Mouse (Mus musculus) naive thymus-derived CD4-positive, alpha-beta T cell, adult 2 months (primary cell): ENCODE measurements around the gene Pip4k2a.
"Not testable (repeated sequence)": the region's sequence is repeated elsewhere in the genome, so short reads cannot be mapped to it uniquely, and the experiment has no call there.

Experiments used
- DNase-seq: peaks from one replicate; pipeline ENCODE4 v3.0.0-alpha.2; 2011; ENCODE audit warnings: low read depth

Pip4k2a gene

GRCm38 (mm10) chr2:18998054-18998478 lies at the start of gene Pip4k2a, which contains the start of gene 4930426L09Rik:
Gene Pip4k2a (minus strand): TSS chr2:18998126.
Gene 4930426L09Rik (plus strand): TSS chr2:18998343.
- DNase-seq: peak; percentile 93

GRCm38 (mm10) chr2:19037907-19038570 lies 40.1 kb upstream of the Pip4k2a start:
- no peak for DNase-seq

DNA sequence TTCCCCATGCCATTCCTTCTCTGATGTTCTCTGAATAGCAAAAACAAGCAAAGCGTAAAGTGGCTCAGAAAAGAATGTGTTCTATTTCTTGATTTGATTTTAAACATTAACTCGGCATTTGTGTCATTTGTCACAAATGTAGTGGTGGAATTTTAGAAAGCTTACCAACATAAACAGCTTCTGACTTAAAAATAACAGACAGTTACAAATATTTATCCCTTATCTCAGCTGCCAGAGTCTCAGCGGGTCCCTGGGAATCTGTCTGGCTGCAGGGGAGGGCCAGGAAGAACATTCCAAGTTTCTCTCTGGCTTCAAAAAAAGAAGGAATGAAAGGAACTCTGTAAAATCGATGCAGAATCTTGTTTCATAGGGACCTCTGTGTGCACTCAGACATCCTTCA lies 39.5 kb upstream of the Pip4k2a start:
- DNase-seq: no peak

DNA sequence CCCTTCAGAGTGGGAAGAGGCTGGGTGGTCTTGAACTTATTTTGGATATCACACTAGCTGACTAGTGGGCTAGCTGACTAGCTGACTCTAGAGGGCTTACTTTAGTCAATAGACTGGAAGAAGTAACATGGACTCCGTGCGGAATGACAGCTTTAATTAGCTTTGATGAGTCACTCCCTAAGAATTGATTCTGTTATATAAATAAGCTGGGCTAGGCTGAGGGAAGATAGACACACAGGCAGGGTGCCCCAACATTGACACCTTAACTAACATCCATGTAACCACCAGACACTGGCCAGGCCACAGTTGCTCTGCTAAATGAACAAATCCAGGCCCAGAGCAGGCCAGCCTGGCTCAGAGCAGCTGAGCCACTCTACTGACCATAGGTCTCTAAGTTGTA lies 26.9 kb upstream of the Pip4k2a start:
- DNase-seq: no peak

- no peak for DNase-seq
Measured at GRCm38 (mm10) chr2:19018034-19018433, 20.1 kb upstream of the Pip4k2a start.

DNA sequence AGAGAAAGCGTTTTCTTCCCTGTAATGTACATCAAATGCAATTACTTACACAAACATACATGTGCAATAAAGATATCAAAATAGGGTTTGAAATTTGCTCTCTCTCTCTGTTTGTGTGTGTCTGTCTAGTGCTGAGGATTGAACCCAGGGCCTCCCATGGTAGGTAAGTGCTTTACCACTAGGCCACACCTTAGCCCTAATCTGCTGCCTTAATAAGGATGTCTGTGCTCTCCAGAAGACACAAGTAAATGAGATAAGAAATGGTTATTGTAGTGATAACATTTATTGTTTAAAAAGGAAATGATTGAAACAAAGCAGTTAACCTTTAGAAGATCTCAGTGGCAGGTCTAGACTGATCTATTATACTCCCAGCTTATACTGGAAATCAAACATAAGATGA lies 18.9 kb upstream of the Pip4k2a start:
- DNase-seq: no peak

DNA sequence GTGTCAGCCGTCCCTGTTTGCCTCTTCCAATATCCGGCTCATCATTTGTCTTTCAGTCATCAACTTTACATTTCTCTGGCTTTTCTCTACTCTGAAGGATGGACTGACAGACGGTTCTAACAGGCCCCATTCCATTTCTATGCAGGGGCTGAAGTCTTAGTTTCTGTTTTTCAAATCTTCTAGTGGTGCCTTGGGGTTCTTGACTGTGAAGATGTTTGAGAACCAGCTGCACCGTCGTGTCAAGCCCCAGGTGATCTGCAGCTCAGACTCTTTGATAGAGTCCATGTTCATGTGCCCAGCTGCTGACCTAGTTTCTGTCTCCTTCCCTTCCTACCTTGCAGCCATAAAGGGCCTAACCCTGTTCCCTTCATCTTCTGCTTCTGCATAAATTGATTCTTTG lies 18.4 kb upstream of the Pip4k2a start:
- DNase-seq: no peak

GRCm38 (mm10) chr2:19011443-19011842 lies 13.5 kb upstream of the Pip4k2a start:
- no peak for DNase-seq

GRCm38 (mm10) chr2:19010541-19010940 lies 12.6 kb upstream of the Pip4k2a start:
- not testable (repeated sequence) for DNase-seq

- no peak for DNase-seq
Measured at GRCm38 (mm10) chr2:19007580-19007979, 9.7 kb upstream of the Pip4k2a start.

GRCm38 (mm10) chr2:19006124-19006523 lies 8.2 kb upstream of the Pip4k2a start:
- DNase-seq: peak; percentile 42

DNA sequence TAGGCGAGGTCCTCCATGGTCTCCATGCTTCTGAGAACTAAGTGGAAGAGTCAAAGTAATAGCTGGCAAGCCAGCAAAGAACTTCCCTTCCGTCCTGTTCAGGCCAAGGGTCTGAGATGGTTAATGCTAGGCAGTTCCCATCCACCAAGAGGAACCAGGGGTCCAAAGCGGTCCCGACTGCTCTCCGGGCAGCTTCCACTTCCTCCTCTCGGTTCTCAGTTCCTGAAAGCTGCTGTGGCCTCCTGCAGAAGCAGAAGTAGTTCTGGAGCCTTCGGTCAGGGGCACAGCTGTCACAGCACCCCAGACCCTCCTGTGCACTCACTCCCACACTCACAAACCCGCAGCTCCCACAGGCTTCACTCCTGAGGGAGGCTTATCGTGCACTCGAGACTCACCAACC lies 6.9 kb upstream of the Pip4k2a start:
- no peak for DNase-seq

GRCm38 (mm10) chr2:18999395-18999794 lies 1.5 kb upstream of the Pip4k2a start:
- no peak for DNase-seq

DNA sequence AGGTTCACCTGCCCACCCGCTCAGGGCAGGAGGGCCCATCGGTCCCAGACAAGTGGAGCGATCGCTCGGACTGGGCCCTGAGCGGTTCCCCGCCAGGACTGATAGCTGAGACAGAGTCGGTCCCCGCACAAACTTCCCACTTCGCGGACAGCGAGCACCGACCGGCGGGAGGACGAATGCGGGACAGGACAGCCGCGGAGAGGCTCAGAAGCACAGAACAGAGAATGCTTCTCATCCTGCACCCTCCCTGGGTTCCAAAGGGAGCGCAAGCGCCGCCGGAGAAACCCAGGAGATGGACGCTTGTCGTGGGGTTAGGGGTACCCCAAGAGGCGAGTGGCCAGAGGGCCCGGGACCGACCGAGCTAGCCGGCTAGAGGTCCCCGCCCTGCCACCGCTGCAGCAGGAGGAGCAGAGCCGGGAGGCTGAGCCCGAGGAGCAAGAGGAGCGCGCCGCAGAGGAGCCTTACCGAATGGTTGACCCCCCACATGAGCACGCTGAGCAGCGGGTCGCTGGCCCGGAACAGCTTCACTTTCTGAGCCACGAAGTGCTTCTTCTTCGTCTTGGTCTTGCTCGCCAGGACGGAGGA lies 447 bp downstream of the Pip4k2a start:
- peak; percentile 67 for DNase-seq

DNA sequence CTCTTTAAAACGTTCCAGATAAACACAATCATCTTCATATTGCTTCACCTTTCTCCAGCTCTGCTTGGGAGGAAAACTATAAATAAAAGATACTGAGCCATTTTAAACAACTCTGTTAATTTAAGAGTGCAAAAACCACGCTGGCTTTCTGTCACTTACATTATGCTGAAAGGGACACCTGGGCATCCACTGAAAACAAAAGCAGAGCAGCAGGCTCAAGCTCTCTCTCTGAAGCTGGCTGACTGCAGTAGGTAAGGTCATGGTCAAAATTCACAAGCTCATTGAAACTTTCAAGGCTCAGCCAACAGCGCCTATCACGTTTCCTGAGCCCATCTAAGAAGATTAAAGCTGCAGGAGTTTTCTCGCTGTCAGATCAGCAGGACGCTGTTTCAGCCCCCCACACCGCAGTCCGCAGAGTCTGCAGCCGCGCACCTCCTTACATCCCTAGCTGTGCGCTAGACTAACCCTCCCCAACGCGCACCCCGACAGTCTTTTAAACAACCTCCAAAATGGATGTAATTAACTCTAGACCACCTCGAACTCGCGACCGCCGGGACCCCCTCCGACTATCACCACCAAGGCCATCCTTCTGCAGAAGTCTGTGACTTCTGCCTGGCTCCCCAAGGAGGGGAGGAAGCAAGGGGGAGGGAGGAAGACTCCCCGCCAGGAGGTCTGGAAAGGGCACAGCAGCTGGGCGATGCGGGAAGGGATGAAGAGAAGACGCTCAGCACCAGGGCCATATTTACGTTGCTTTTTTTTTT lies 1.3 kb downstream of the Pip4k2a start:
- DNase-seq: peak; percentile 53

DNA sequence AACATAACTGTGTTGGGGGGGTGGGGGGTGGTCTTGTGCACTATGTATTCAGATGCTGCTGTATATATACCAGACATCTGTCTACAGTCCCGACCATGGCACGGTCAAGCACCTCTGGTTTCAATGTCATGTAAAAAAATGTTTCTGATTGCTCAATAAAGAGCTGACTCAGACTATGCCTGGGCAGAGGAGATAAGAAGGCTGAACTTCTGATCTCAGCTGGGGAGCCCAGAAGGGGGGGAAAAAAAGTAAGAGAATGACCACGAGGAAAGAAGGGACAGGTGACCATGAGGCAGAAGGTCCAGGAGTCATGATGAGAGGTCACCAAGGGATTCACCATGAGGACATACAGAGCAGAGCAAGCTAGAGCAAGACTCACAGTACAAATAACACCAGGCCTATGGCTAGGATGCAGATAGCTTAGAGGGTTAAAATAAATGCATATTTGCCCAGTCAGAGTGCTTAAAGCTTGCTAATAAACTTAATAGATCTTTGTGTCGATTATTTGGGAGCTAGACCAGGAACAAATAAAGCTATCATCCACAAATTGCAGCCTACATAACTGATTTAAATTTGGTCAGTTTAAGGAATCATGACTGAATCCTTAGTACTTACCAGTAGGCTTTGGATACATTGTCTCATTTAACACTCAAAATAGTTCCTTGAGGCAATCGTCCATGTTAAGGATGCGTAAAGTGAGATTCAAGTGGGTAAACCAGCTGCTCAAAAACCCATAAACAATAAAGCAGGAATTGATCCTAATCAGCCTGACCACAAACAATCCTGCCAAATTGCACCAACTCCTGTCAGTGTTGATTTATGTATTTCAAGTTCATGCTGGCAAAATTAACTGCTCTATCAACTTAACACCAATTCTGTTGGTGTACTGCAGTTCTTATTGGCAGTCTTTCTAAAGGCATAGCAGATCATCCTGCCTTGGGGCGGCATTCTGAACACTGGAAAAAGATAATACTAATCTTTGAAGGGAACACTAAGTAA lies 5.1 kb downstream of the Pip4k2a start:
- DNase-seq: no peak

DNA sequence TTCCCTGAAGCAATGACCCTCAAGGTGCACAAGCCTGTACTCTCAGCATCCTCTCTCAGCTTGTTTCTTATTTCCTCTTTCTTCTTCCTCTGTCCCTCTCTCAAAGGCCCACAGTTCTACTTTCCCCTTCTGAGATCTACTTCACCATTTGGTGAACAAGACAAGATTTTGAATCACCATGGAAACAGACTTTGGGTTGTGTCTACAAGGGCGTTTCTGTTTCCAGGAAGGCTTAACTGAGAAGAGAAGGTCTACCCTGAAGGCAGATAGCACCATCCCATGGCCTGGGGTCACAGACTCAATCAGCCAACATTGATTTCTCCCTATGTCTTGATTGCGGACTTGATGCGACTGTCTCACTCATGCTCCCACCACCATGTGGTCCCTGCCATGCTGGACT lies 9.0 kb downstream of the Pip4k2a start:
- DNase-seq: peak; percentile 88

DNA sequence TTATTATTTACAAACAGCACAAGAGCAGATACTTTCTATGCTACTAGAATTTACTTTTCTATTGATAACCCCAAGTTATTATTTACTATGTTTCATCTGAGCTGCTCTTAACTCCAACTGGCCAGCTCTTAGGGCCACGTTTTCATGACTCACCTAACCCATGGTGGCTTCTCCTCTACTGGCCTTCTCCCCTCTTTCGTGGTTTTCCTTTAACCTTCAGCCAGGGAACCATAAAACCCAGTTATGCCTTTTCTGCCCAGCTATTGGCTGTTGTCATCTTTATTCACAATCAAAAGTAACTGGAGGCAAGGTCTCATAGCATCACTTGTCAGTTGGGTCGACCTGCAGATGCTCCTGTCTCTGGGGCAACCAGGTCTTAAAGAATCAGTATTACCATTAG lies 12.4 kb downstream of the Pip4k2a start:
- no peak for DNase-seq

GRCm38 (mm10) chr2:18984095-18984847 lies 13.7 kb downstream of the Pip4k2a start:
- peak; percentile 85 for DNase-seq

GRCm38 (mm10) chr2:18983546-18983945 lies 14.4 kb downstream of the Pip4k2a start:
- DNase-seq: no peak

GRCm38 (mm10) chr2:18982581-18982980 lies 15.3 kb downstream of the Pip4k2a start:
- peak; percentile 67 for DNase-seq
